Mouse (Mus musculus): Measurements from ENCODE around the gene Rnf227. TPM values are rescaled to one million over a fixed set of nuclear protein-coding genes. Genes with fewer than 3 reads are reported as not detected.
A peak's percentile ranks its signal among the peaks of the same experiment; 100 is the strongest.
"Not testable (repeated sequence)": the region's sequence is repeated elsewhere in the genome, so short reads cannot be mapped to it uniquely, and the experiment has no call there.

Gene Rnf227
- polyA plus RNA-seq, 1 experiment from 2014 or later: 23.7 TPM

DNA sequence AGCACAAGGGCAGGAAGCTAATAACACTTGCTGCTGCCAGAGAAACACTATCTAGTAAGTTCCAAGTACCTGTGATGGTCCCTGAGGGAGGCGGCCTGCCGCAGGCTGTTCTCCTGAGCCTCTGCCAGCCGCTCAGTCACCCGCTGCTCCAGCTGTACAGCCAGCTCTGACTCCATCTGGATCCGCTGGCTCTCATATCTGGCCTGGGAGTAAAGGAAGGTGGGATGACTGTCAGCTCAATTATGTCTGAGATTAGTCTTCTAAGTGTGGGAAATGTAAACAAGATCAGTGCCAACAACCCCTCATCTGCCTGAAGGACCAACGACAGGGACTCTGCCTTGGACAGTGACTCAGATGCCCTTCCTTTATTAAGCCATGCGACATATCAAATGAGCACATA lies 29.0 kb upstream of the Rnf227 start:
- Histone ChIP-seq H3K9ac (replicated peaks; ENCODE audit: low read length) (no peak overlapping the region), H3K27me3 (ENCODE audit: control insufficient read depth, insufficient read depth, low read length) (no peaks in the 10 kb centered on the region), H3K27ac (replicated peaks; ENCODE audit: low read depth, low read length) (no peak overlapping the region), H3K4me1 (ENCODE audit: control insufficient read depth, insufficient read depth, low read length) (no peaks in the 10 kb centered on the region), H3K36me3 (replicated peaks; ENCODE audit: control insufficient read depth, insufficient read depth, low read depth, low read length) (peaks cover 15% of the 10 kb centered on the region; the same call in 1 of the 2 replicates), H3K9me3 (replicated peaks; ENCODE audit: control insufficient read depth, low read length) (no peaks in the 10 kb centered on the region), H3K4me2 (ENCODE audit: low read depth, low read length) (no peak overlapping the region), H3K4me3 (ENCODE audit: low read depth, low read length) (no peak overlapping the region)
- 86% methylated on average over 7 of the region's 7 CpGs for WGBS
- no peak for ATAC-seq (replicated peaks; ENCODE audit: insufficient number of reproducible peaks, low FRiP score, low TSS enrichment, low read depth)
- no peak for DNase-seq (ENCODE audit: low spot score)

DNA sequence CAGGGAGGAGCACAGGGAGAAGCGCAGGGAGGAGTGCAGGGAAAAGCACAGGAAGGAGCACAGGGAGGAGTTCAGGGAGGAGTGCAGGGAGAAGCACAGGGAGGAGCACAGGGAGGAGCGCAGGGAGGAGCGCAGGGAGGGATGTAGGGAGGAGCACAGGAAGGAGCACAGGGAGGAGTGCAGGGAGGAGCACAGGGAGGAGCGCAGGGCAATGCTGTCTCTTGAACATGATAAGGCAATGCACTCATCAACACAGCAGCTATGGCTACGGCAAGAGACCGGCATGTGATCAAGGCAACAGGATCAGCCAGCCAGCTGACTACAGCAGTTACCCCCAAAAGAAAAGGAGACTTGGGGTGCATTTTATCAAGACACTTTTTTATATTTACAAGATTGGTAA lies 23.9 kb upstream of the Rnf227 start:
- no peak overlapping the region for H3K4me2 ChIP-seq (ENCODE audit: low read depth, low read length)
- ATAC-seq (replicated peaks; ENCODE audit: insufficient number of reproducible peaks, low FRiP score, low TSS enrichment, low read depth) (no peak), DNase-seq (ENCODE audit: low spot score) (no peak)
- H3K27ac ChIP-seq (replicated peaks; ENCODE audit: low read depth, low read length): no peak overlapping the region
- no peak overlapping the region for H3K9ac ChIP-seq (replicated peaks; ENCODE audit: low read length)
- no peaks in the 10 kb centered on the region for H3K9me3 ChIP-seq (replicated peaks; ENCODE audit: control insufficient read depth, low read length)
- H3K27me3 ChIP-seq (ENCODE audit: control insufficient read depth, insufficient read depth, low read length): no peaks in the 10 kb centered on the region
- WGBS: 98% methylated on average over 6 of the region's 6 CpGs
- H3K4me1 ChIP-seq (ENCODE audit: control insufficient read depth, insufficient read depth, low read length): no peaks in the 10 kb centered on the region
- H3K4me3 ChIP-seq (ENCODE audit: low read depth, low read length): no peak overlapping the region
- peaks cover 2% of the 10 kb centered on the region; the same call in 1 of the 2 replicates for H3K36me3 ChIP-seq (replicated peaks; ENCODE audit: control insufficient read depth, insufficient read depth, low read depth, low read length)

DNA sequence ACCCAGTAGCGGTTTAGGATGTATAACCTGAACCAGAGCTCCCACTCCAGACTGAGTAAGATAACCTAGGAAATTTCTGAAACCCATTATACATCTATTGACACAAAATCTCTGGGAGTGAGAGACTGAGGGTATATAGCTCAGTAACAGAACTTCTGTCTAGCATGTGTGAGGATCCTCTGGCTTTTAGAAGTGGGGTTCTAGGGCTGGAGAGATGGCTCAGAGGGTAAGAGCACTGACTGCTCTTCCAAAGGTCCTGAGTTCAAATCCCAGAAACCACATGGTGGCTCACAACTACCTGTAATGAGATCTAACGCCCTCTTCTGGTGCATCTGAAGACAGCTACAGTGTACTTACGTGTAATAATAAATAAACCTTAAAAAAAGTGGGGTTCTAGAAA lies 22.3 kb upstream of the Rnf227 start:
- not testable (repeated sequence) for H3K36me3 ChIP-seq (replicated peaks; ENCODE audit: control insufficient read depth, insufficient read depth, low read depth, low read length)
- 86% methylated on average over 3 of the region's 3 CpGs for WGBS

DNA sequence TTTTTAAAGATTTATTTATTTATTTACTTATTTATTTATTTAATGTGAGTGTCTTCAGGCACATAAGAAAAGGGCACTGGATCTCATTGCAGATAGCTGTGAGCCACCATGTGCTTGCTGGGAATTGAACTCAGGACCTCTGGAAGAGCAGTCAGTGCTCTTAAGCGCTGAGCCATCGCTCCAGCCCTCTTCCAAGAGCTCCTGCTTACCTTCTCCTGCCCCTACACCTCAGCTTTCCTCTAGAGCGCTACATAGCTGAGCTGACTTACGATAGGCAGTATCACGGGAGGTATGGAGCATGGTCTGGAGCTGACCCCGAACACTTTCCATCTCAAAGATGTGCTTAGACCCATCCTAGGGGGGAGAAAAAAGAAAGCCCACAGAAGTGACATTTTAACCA lies 18.7 kb upstream of the Rnf227 start:
- Histone ChIP-seq H3K9ac (replicated peaks; ENCODE audit: low read length) (no peak overlapping the region; the same call in 1 of the 2 replicates), H3K9me3 (replicated peaks; ENCODE audit: control insufficient read depth, low read length) (no peaks in the 10 kb centered on the region), H3K4me3 (ENCODE audit: low read depth, low read length) (no peak overlapping the region), H3K27me3 (ENCODE audit: control insufficient read depth, insufficient read depth, low read length) (peaks cover 3% of the 10 kb centered on the region), H3K27ac (replicated peaks; ENCODE audit: low read depth, low read length) (no peak overlapping the region), H3K36me3 (replicated peaks; ENCODE audit: control insufficient read depth, insufficient read depth, low read depth, low read length) (no peaks in the 10 kb centered on the region), H3K4me2 (ENCODE audit: low read depth, low read length) (no peak overlapping the region), H3K4me1 (ENCODE audit: control insufficient read depth, insufficient read depth, low read length) (peaks cover 8% of the 10 kb centered on the region)
- no peak for DNase-seq (ENCODE audit: low spot score)
- no peak for ATAC-seq (replicated peaks; ENCODE audit: insufficient number of reproducible peaks, low FRiP score, low TSS enrichment, low read depth)
- WGBS: 94% methylated on average over 6 of the region's 6 CpGs

More for the DNA sequence above, 22.3 kb upstream of the Rnf227 start:
- H3K4me1 ChIP-seq (ENCODE audit: control insufficient read depth, insufficient read depth, low read length); DNase-seq (ENCODE audit: low spot score); H3K9me3 ChIP-seq (replicated peaks; ENCODE audit: control insufficient read depth, low read length); H3K4me2 ChIP-seq (ENCODE audit: low read depth, low read length); ATAC-seq (replicated peaks; ENCODE audit: insufficient number of reproducible peaks, low FRiP score, low TSS enrichment, low read depth); H3K27ac ChIP-seq (replicated peaks; ENCODE audit: low read depth, low read length); H3K27me3 ChIP-seq (ENCODE audit: control insufficient read depth, insufficient read depth, low read length); H3K9ac ChIP-seq (replicated peaks; ENCODE audit: low read length); H3K4me3 ChIP-seq (ENCODE audit: low read depth, low read length): not testable (repeated sequence)

DNA sequence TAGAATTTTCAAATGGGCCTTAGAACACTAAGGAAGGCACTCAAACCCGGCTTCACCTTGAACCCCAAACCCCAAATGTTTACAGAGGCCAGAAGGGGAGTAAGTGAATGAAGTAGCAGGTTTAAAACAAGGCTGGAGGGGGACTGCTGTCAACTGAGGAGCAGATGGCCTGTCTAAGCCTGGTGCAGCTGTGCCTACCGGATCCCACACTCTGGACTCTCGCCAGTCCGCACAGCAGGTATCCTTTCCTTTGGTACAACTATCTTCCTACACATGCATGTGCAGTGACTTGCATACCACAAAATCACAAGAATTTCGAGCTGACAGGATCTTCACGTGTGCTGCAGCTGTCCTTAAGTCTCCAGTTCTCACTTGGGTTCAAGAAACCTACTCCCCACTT lies 18.3 kb upstream of the Rnf227 start:
- no peak overlapping the region for H3K4me3 ChIP-seq (ENCODE audit: low read depth, low read length)
- H3K36me3 ChIP-seq (replicated peaks; ENCODE audit: control insufficient read depth, insufficient read depth, low read depth, low read length): no peaks in the 10 kb centered on the region
- H3K27ac ChIP-seq (replicated peaks; ENCODE audit: low read depth, low read length): no peak overlapping the region
- H3K9ac ChIP-seq (replicated peaks; ENCODE audit: low read length): no peak overlapping the region; the same call in 1 of the 2 replicates
- H3K4me2 ChIP-seq (ENCODE audit: low read depth, low read length): no peak overlapping the region
- DNase-seq (ENCODE audit: low spot score) (no peak), ATAC-seq (replicated peaks; ENCODE audit: insufficient number of reproducible peaks, low FRiP score, low TSS enrichment, low read depth) (no peak)
- H3K9me3 ChIP-seq (replicated peaks; ENCODE audit: control insufficient read depth, low read length): no peaks in the 10 kb centered on the region
- 81% methylated on average over 6 of the region's 6 CpGs for WGBS
- H3K27me3 ChIP-seq (ENCODE audit: control insufficient read depth, insufficient read depth, low read length): peaks cover 5% of the 10 kb centered on the region
- H3K4me1 ChIP-seq (ENCODE audit: control insufficient read depth, insufficient read depth, low read length): peaks cover 10% of the 10 kb centered on the region

DNA sequence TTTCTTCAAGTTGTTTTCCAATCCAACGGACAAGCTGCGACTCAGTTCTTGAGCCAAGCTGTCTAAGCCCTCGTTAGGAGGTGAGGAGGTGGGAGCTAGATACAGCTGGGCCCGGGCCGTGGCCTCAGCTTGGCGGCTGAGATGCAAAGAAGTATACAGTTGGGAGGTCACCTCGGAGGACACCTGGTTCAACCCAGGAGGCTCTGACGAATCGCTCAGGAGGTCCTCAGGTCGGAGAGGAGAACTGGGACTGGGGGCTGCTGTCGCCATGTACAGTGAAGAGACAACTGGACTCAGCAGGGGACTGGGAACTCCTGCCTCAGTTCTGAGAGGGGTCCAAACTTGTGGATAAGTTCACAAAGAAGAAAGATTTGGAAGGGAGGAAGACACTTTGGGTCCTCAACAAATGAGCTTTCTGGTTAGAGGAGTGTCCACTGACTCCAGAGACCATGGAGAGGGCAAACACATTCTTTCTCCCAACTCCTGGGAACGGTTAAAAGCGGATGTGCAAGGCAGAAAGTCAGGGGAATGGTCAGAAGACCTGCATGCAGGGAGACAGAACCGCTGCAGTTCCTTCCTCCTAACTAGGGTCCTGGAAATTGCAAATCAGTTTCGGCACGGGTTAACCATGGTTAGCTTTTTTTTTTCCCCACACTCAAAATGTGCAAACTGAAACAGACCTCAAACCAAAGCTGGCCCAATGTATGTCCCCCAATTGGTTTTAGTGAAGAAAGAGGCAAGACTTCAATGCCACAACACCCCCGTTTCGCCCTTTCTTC lies 17.4 kb upstream of the Rnf227 start:
- WGBS: 27% methylated on average over 18 of the region's 18 CpGs
- H3K9me3 ChIP-seq (replicated peaks; ENCODE audit: control insufficient read depth, low read length): no peaks in the 10 kb centered on the region
- 0 out of 2 replicates have a peak overlapping the region, but pooled peaks have one; percentile 29 for H3K27ac ChIP-seq (replicated peaks; ENCODE audit: low read depth, low read length)
- peak; percentile 11 for DNase-seq (ENCODE audit: low spot score)
- H3K9ac ChIP-seq (replicated peaks; ENCODE audit: low read length): peak overlapping the region; percentile 72
- H3K4me1 ChIP-seq (ENCODE audit: control insufficient read depth, insufficient read depth, low read length): peaks cover 10% of the 10 kb centered on the region
- peaks cover 8% of the 10 kb centered on the region for H3K27me3 ChIP-seq (ENCODE audit: control insufficient read depth, insufficient read depth, low read length)
- peak overlapping the region; percentile 64 for H3K4me2 ChIP-seq (ENCODE audit: low read depth, low read length)
- H3K36me3 ChIP-seq (replicated peaks; ENCODE audit: control insufficient read depth, insufficient read depth, low read depth, low read length): no peaks in the 10 kb centered on the region
- ATAC-seq (replicated peaks; ENCODE audit: insufficient number of reproducible peaks, low FRiP score, low TSS enrichment, low read depth): no peak
- H3K4me3 ChIP-seq (ENCODE audit: low read depth, low read length): peak overlapping the region; percentile 52

DNA sequence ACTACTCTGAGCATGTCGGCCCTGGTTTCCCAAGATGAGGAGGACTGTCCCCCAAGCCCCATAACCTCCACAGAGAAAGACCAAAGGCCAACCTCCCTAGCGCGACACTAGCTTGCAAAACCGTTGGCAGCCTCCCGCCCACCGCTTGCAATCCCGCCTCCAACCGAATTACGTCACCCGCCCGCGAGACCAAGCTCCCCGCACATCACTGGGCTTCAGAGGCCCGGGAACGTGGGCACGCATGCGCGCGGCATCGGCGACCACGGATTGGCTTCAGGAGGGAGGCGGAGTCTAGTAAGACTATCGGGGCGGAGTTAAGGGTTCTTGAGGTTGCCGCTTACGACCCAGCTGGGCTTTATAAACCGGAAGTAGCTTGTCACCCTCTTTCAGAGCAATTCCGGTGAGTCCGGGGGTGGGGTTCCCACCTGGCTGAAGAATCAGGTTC lies 16.6 kb upstream of the Rnf227 start, which contains the start of the genes Cntrob and Trappc1:
TSS of gene Cntrob (minus strand) at position 109 of the 445 bp plus-strand sequence.
TSS of gene Trappc1 (plus strand) at position 314 of the 445 bp plus-strand sequence.
- H3K36me3 ChIP-seq (replicated peaks; ENCODE audit: control insufficient read depth, insufficient read depth, low read depth, low read length): no peaks in the 10 kb centered on the region
- DNase-seq (ENCODE audit: low spot score): peak; percentile 99
- WGBS: under 1% methylated on average over 30 of the region's 30 CpGs
- H3K4me1 ChIP-seq (ENCODE audit: control insufficient read depth, insufficient read depth, low read length): peaks cover 10% of the 10 kb centered on the region
- H3K27me3 ChIP-seq (ENCODE audit: control insufficient read depth, insufficient read depth, low read length): peaks cover 11% of the 10 kb centered on the region
- 0 out of 2 replicates have a peak within 1 kb of the TSS, but pooled peaks have one; percentile 29 for H3K27ac ChIP-seq (replicated peaks; ENCODE audit: low read depth, low read length)
- peak within 1 kb of the TSS; percentile 67 for H3K4me2 ChIP-seq (ENCODE audit: low read depth, low read length)
- H3K4me3 ChIP-seq (ENCODE audit: low read depth, low read length): peak within 1 kb of the TSS; percentile 52
- H3K9me3 ChIP-seq (replicated peaks; ENCODE audit: control insufficient read depth, low read length): no peaks in the 10 kb centered on the region
- ATAC-seq (replicated peaks; ENCODE audit: insufficient number of reproducible peaks, low FRiP score, low TSS enrichment, low read depth): peak; percentile 84
- H3K9ac ChIP-seq (replicated peaks; ENCODE audit: low read length): peak within 1 kb of the TSS; percentile 72

DNA sequence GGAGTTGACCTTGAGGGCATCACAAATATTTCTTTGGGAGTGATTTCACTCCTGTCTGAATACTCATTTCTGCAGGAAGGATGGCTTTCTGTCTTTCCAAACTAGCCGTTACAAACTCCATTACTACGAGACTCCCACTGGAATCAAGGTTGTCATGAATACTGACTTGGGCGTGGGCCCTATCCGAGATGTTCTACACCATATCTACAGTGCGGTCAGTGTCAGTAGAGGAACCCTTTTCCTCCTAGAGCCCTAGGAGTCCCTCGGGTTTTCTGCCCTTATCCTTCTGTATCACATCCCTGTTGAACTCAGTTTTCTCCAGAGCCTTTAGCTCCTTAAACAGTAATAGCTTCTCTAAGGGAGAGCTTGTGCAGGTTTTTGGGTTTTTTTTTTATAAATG lies 15.5 kb upstream of the Rnf227 start:
- no peak for DNase-seq (ENCODE audit: low spot score)
- Histone ChIP-seq H3K27me3 (ENCODE audit: control insufficient read depth, insufficient read depth, low read length) (peaks cover 14% of the 10 kb centered on the region), H3K36me3 (replicated peaks; ENCODE audit: control insufficient read depth, insufficient read depth, low read depth, low read length) (no peaks in the 10 kb centered on the region), H3K4me2 (ENCODE audit: low read depth, low read length) (peak overlapping the region; percentile 67), H3K9ac (replicated peaks; ENCODE audit: low read length) (no peak overlapping the region; the same call in 1 of the 2 replicates), H3K4me3 (ENCODE audit: low read depth, low read length) (no peak overlapping the region; the same call in 1 of the 2 replicates), H3K4me1 (ENCODE audit: control insufficient read depth, insufficient read depth, low read length) (peaks cover 10% of the 10 kb centered on the region), H3K27ac (replicated peaks; ENCODE audit: low read depth, low read length) (no peak overlapping the region), H3K9me3 (replicated peaks; ENCODE audit: control insufficient read depth, low read length) (no peaks in the 10 kb centered on the region)
- 78% methylated on average over 6 of the region's 6 CpGs for WGBS
- ATAC-seq (replicated peaks; ENCODE audit: insufficient number of reproducible peaks, low FRiP score, low TSS enrichment, low read depth): no peak

All from embryonic facial prominence, embryonic 11.5 days (tissue).